Comparison of ENCODE assay signal across 8 mouse cellular contexts in genomic region chr5:143372818-143373217, GRCm38 (mm10). TPM values are rescaled to one million over a fixed set of nuclear protein-coding genes. Genes with fewer than 3 reads are reported as not detected.
A peak's percentile ranks its signal among the peaks of the same experiment; 100 is the strongest.
DNase-seq lines count a peak whose midpoint lies in the region; ATAC-seq and TF ChIP-seq lines count a peak whose summit lies in the region.

No protein-coding gene starts in this region.

- 2% methylated on average over 33 of the region's 35 CpGs for WGBS in forebrain, embryonic 11.5 days
- 2% methylated on average over 35 of the region's 35 CpGs for WGBS in limb, embryonic 10.5 days

- ATAC-seq in forebrain, embryonic 11.5 days (replicated peaks; ENCODE audit: low FRiP score) = no peak
- ATAC-seq in granulocyte monocyte progenitor cell, adult 5-6 weeks (replicated peaks; ENCODE audit: poor library complexity, severe bottlenecking) = no peak

- H3K4me3 ChIP-seq in left cerebral cortex, adult 2 months = peak overlapping the region; percentile 42
- peak overlapping the region; percentile 10; the same call in 1 of the 2 replicates for H3K4me3 ChIP-seq in bone marrow macrophage, adult 2 months (ENCODE audit: insufficient read depth, low read length)
- H3K4me3 ChIP-seq in forebrain, embryonic 11.5 days (ENCODE audit: low read depth, low read length) = peak overlapping the region; percentile 24
- H3K4me3 ChIP-seq in limb, embryonic 10.5 days = peak overlapping the region; percentile 48

- no peak overlapping the region for H3K9ac ChIP-seq in forebrain, embryonic 11.5 days (ENCODE audit: low read length)

- H3K27ac ChIP-seq in left cerebral cortex, adult 2 months = no peak overlapping the region
- no peak overlapping the region for H3K27ac ChIP-seq in bone marrow macrophage, adult 2 months (ENCODE audit: insufficient read depth, low read depth, low read length)
- H3K27ac ChIP-seq in forebrain, embryonic 11.5 days (ENCODE audit: low read depth, low read length) = no peak overlapping the region
- H3K27ac ChIP-seq in limb, embryonic 10.5 days = no peak overlapping the region; the same call in 1 of the 2 replicates

- TF ChIP-seq CTCF in left cerebral cortex, adult 2 months (IDR thresholded peaks at IDR 0.05) = peak; percentile 53
- TF ChIP-seq CTCF in bone marrow macrophage, adult 2 months (IDR thresholded peaks at IDR 0.05; ENCODE audit: low read depth, low read length) = peak; percentile 27; the same call in 1 of the 2 replicates

- intact Hi-C loops in left cerebral cortex, adult 2 months (cut with DNase I) = no loop called here
- intact Hi-C loops in left cerebral cortex, postnatal 4 days (cut with DNase I) = no loop called here

- no peak for TF ChIP-seq POLR2A in bone marrow macrophage, adult 2 months (IDR thresholded peaks at IDR 0.05; ENCODE audit: borderline replicate concordance, low read depth, low read length)

- no peaks in the 10 kb centered on the region for H3K36me3 ChIP-seq in forebrain, embryonic 11.5 days (ENCODE audit: control insufficient read depth, insufficient read depth, low read length)
- H3K36me3 ChIP-seq in limb, embryonic 10.5 days = no peaks in the 10 kb centered on the region

- peaks cover 67% of the 10 kb centered on the region for H3K27me3 ChIP-seq in forebrain, embryonic 11.5 days (ENCODE audit: control insufficient read depth, insufficient read depth, low read length)
- peaks cover 82% of the 10 kb centered on the region for H3K27me3 ChIP-seq in limb, embryonic 10.5 days (ENCODE audit: low read depth, poor library complexity, severe bottlenecking)

- H3K4me2 ChIP-seq in forebrain, embryonic 11.5 days (ENCODE audit: low read depth, low read length, severe bottlenecking) = peak overlapping the region; percentile 41

- peak in 1 of 2 experiments; percentile 16 for DNase-seq in left cerebral cortex, adult 2 months (ENCODE audit: extremely low spot score in 1 of 2, low spot score in 2 of 2)
- no peak for DNase-seq in left cerebral cortex, postnatal 4 days
- no peak for DNase-seq in forebrain, embryonic 11.5 days (ENCODE audit: low spot score)
- peak; percentile 49 for DNase-seq in limb, embryonic 10.5 days (ENCODE audit: low spot score)
- DNase-seq in retina, embryonic 14.5 days (ENCODE audit: low spot score) = peak; percentile 66
- no peak for DNase-seq in layer of hippocampus, adult 9-10 months (ENCODE audit: low spot score)

- H3K9me3 ChIP-seq in forebrain, embryonic 11.5 days (ENCODE audit: control insufficient read depth, low read length) = 0 out of 2 replicates have a peak, but pooled peaks cover 3% of the 10 kb centered on the region
- H3K9me3 ChIP-seq in limb, embryonic 10.5 days (replicated peaks) = 0 out of 2 replicates have a peak, but pooled peaks cover 2% of the 10 kb centered on the region

- H3K4me1 ChIP-seq in bone marrow macrophage, adult 2 months (ENCODE audit: control insufficient read depth, insufficient read depth, low read length) = no peaks in the 10 kb centered on the region
- peaks cover 7% of the 10 kb centered on the region for H3K4me1 ChIP-seq in forebrain, embryonic 11.5 days (replicated peaks; ENCODE audit: control insufficient read depth, insufficient read depth, low read length)
- peaks cover 19% of the 10 kb centered on the region for H3K4me1 ChIP-seq in limb, embryonic 10.5 days

RNA-seq across cellular contexts. Expression of gene Grid2ip, which starts 15.7 kb away (rescaled TPM):
- 1 to 10 TPM; 2.2 to 2.7 TPM for total RNA-seq in left cerebral cortex, adult 2 months (2021)
- total RNA-seq in left cerebral cortex, postnatal 4 days (2021) = 1 to 10 TPM; 3.7 to 4.1 TPM
- not detected in 2 replicates for polyA plus RNA-seq in bone marrow macrophage, adult 2 months (2012; ENCODE audit: insufficient read depth, insufficient read length, missing spikeins)
- 0.31 and 0.64 TPM in 2 replicates for polyA plus RNA-seq in forebrain, embryonic 11.5 days (2014; fragmentation: Nextera tagmentation; extraction: Ambion mirVana)
- 0.14 and 0.48 TPM in 2 replicates for polyA plus RNA-seq in limb, embryonic 10.5 days (2016; fragmentation: Nextera tagmentation; extraction: Ambion mirVana)
- total RNA-seq in granulocyte monocyte progenitor cell, adult 5-6 weeks (2014; fragmentation: Nextera tagmentation) = not detected in 2 replicates
- total RNA-seq in granulocyte monocyte progenitor cell, adult 5-6 weeks (2017) = not detected in 2 replicates

RNA-seq across cellular contexts. Expression of gene Kdelr2, which starts 30.8 kb away (rescaled TPM):
- total RNA-seq in left cerebral cortex, adult 2 months (2021) = 10 to 100 TPM; 33.3 to 33.4 TPM
- total RNA-seq in left cerebral cortex, postnatal 4 days (2021) = 10 to 100 TPM; 61.0 to 64.9 TPM
- polyA plus RNA-seq in bone marrow macrophage, adult 2 months (2012; ENCODE audit: insufficient read depth, insufficient read length, missing spikeins) = 51.3 and 51.5 TPM in 2 replicates
- polyA plus RNA-seq in forebrain, embryonic 11.5 days (2014; fragmentation: Nextera tagmentation; extraction: Ambion mirVana) = 190 and 196 TPM in 2 replicates
- polyA plus RNA-seq in limb, embryonic 10.5 days (2016; fragmentation: Nextera tagmentation; extraction: Ambion mirVana) = 217 and 246 TPM in 2 replicates
- 82.9 and 104 TPM in 2 replicates for total RNA-seq in granulocyte monocyte progenitor cell, adult 5-6 weeks (2014; fragmentation: Nextera tagmentation)
- 161 and 171 TPM in 2 replicates for total RNA-seq in granulocyte monocyte progenitor cell, adult 5-6 weeks (2017)

RNA-seq across cellular contexts. Expression of gene Zdhhc4, which starts 43.8 kb away (rescaled TPM):
- total RNA-seq in left cerebral cortex, adult 2 months (2021) = 10 to 100 TPM; 41.8 to 42.3 TPM
- 10 to 100 TPM; 37.9 to 44.8 TPM for total RNA-seq in left cerebral cortex, postnatal 4 days (2021)
- 36.2 and 45.4 TPM in 2 replicates for polyA plus RNA-seq in bone marrow macrophage, adult 2 months (2012; ENCODE audit: insufficient read depth, insufficient read length, missing spikeins)
- 69.4 and 71.9 TPM in 2 replicates for polyA plus RNA-seq in forebrain, embryonic 11.5 days (2014; fragmentation: Nextera tagmentation; extraction: Ambion mirVana)
- 71.9 and 72.5 TPM in 2 replicates for polyA plus RNA-seq in limb, embryonic 10.5 days (2016; fragmentation: Nextera tagmentation; extraction: Ambion mirVana)
- total RNA-seq in granulocyte monocyte progenitor cell, adult 5-6 weeks (2014; fragmentation: Nextera tagmentation) = 57.9 and 81.0 TPM in 2 replicates
- 38.5 and 49.2 TPM in 2 replicates for total RNA-seq in granulocyte monocyte progenitor cell, adult 5-6 weeks (2017)

RNA-seq across cellular contexts. Expression of gene E130309D02Rik, which starts 57.7 kb away (rescaled TPM):
- total RNA-seq in left cerebral cortex, adult 2 months (2021) = 10 to 100 TPM; 24.2 to 25.5 TPM
- 10 to 100 TPM; 26.0 to 29.9 TPM for total RNA-seq in left cerebral cortex, postnatal 4 days (2021)
- polyA plus RNA-seq in bone marrow macrophage, adult 2 months (2012; ENCODE audit: insufficient read depth, insufficient read length, missing spikeins) = 11.2 and 14.3 TPM in 2 replicates
- 65.8 and 75.0 TPM in 2 replicates for polyA plus RNA-seq in forebrain, embryonic 11.5 days (2014; fragmentation: Nextera tagmentation; extraction: Ambion mirVana)
- 67.3 and 79.0 TPM in 2 replicates for polyA plus RNA-seq in limb, embryonic 10.5 days (2016; fragmentation: Nextera tagmentation; extraction: Ambion mirVana)
- total RNA-seq in granulocyte monocyte progenitor cell, adult 5-6 weeks (2014; fragmentation: Nextera tagmentation) = 40.5 and 47.3 TPM in 2 replicates
- 16.5 and 22.4 TPM in 2 replicates for total RNA-seq in granulocyte monocyte progenitor cell, adult 5-6 weeks (2017)

Comparison
In these comparisons a context has a peak if more than half of its experiments do, and no peak if none do; other contexts are left out.
1. DNase-seq: peak in limb, embryonic 10.5 days (single experiment) and retina, embryonic 14.5 days (single experiment); none in left cerebral cortex, postnatal 4 days (single experiment), forebrain, embryonic 11.5 days (single experiment) and layer of hippocampus, adult 9-10 months (single experiment).
2. Peak in every context shown above with its lines, with median percentiles within 50 percentile points of each other: H3K4me3 ChIP-seq.